Comparison of ENCODE assay signal across 8 mouse cellular contexts in genomic region chr1:171064491-171065242, GRCm38 (mm10). TPM values are rescaled to one million over a fixed set of nuclear protein-coding genes. Genes with fewer than 3 reads are reported as not detected.
DNase-seq lines count a peak whose midpoint lies in the region; ATAC-seq and TF ChIP-seq lines count a peak whose summit lies in the region.
"Not testable (repeated sequence)": the region's sequence is repeated elsewhere in the genome, so short reads cannot be mapped to it uniquely, and the experiment has no call there.

Gene Fcgr3 (minus strand): TSS chr1:171064935.

- not testable (repeated sequence) for H3K4me1 ChIP-seq in hindbrain, postnatal 0 days (ENCODE audit: insufficient read depth, low read length)

- DNase-seq in adrenal gland, adult (ENCODE audit: inconsistent age in 2 of 2, low spot score in 1 of 2), result peak; percentile 77 to 97
- DNase-seq in embryo, embryonic 10 days (ENCODE audit: low spot score), result peak; percentile 79
- peak; percentile 88 for DNase-seq in gastrocnemius, postnatal 10 days
- peak; percentile 77 for DNase-seq in hindbrain, postnatal 0 days (ENCODE audit: low spot score)
- DNase-seq in left cerebral cortex, adult 8-10 months (ENCODE audit: low spot score in 2 of 2), result peak; percentile 60 to 78
- peak; percentile 75 for DNase-seq in right cerebral cortex, adult 18-20 months
- peak; percentile 91 for DNase-seq in urinary bladder, adult 2 months (ENCODE audit: low spot score)

- peak; percentile 55 for ATAC-seq in hindbrain, postnatal 0 days
- peak; percentile 50 for ATAC-seq in megakaryocyte, adult 5-6 weeks (ENCODE audit: poor library complexity, severe bottlenecking)

- not testable (repeated sequence) for H3K9me3 ChIP-seq in hindbrain, postnatal 0 days (ENCODE audit: low read length)

- H3K4me3 ChIP-seq in hindbrain, postnatal 0 days (ENCODE audit: low read length), result peak within 1 kb of the TSS; percentile 28

- not testable (repeated sequence) for H3K27ac ChIP-seq in hindbrain, postnatal 0 days

- TF ChIP-seq CTCF in hindbrain, postnatal 0 days (IDR thresholded peaks at IDR 0.05; ENCODE audit: low read depth), result peak; percentile 57

- H3K36me3 ChIP-seq in hindbrain, postnatal 0 days (ENCODE audit: insufficient read depth, low read length), result not testable (repeated sequence)

- peaks cover 22% of the 10 kb centered on the region for H3K27me3 ChIP-seq in hindbrain, postnatal 0 days (ENCODE audit: insufficient read depth, low read length)

- H3K9ac ChIP-seq in hindbrain, postnatal 0 days (replicated peaks; ENCODE audit: low read length), result not testable (repeated sequence)

- peak within 1 kb of the TSS; percentile 40 for H3K4me2 ChIP-seq in hindbrain, postnatal 0 days (ENCODE audit: low read depth, low read length)

- WGBS in hindbrain, postnatal 0 days, result 1% methylated on average over 41 of the region's 75 CpGs

RNA-seq across cellular contexts. Expression of gene Fcgr3, which starts in this region (rescaled TPM):
- total RNA-seq in gastrocnemius, postnatal 10 days (2021), result 1 to 10 TPM; 9.3 to 9.4 TPM
- total RNA-seq in hindbrain, postnatal 0 days (2014; rRNA removed), result 15.2 and 15.9 TPM in 2 replicates
- 14.1 and 15.5 TPM in 2 replicates for polyA plus RNA-seq in hindbrain, postnatal 0 days (2015; fragmentation: Nextera tagmentation; extraction: Ambion mirVana)
- total RNA-seq in left cerebral cortex, adult 8-10 months (2022), result 10 to 100 TPM; 10.6 to 36.7 (median 22.6) TPM
- total RNA-seq in megakaryocyte, adult 5-6 weeks (2015), result 499 and 513 TPM in 2 replicates
- total RNA-seq in megakaryocyte, adult 5-6 weeks (2017), result 540 and 572 TPM in 2 replicates
- polyA plus RNA-seq in urinary bladder, adult 2 months (2012; rRNA removed), result 30.3 and 31.5 TPM in 2 replicates

Comparison
In these comparisons a context has a peak if more than half of its experiments do, and no peak if none do; other contexts are left out.
1. RNA of gene Fcgr3 (total RNA-seq): 499 to 572 TPM in megakaryocyte, adult 5-6 weeks; 10.6 to 36.7 TPM in left cerebral cortex, adult 8-10 months, 15.2 to 15.9 TPM in hindbrain, postnatal 0 days and 9.3 to 9.4 TPM in gastrocnemius, postnatal 10 days; every median in the first group is over 10 times any median in the second.
2. Peak in every context shown above with its lines, with median percentiles within 50 percentile points of each other: DNase-seq.